Comparison of ENCODE assay signal across 7 mouse cellular contexts in genomic region chr13:73263128-73263971, GRCm38 (mm10). TPM values are rescaled to one million over a fixed set of nuclear protein-coding genes. Genes with fewer than 3 reads are reported as not detected.
A peak's percentile ranks its signal among the peaks of the same experiment; 100 is the strongest.
DNase-seq lines count a peak whose midpoint lies in the region; ATAC-seq and TF ChIP-seq lines count a peak whose summit lies in the region.

No protein-coding gene starts in this region.

- H3K9ac ChIP-seq in embryonic facial prominence, embryonic 15.5 days, result 0 out of 2 replicates have a peak overlapping the region, but pooled peaks have one; percentile 4
- H3K9ac ChIP-seq in intestine, embryonic 16.5 days (ENCODE audit: low read depth, low read length), result no peak overlapping the region
- H3K9ac ChIP-seq in midbrain, embryonic 11.5 days (ENCODE audit: low read length), result no peak overlapping the region

- peak overlapping the region; percentile 71 for H3K4me2 ChIP-seq in embryonic facial prominence, embryonic 15.5 days (replicated peaks)
- H3K4me2 ChIP-seq in intestine, embryonic 16.5 days (ENCODE audit: low read depth, low read length), result no peak overlapping the region
- H3K4me2 ChIP-seq in midbrain, embryonic 11.5 days, result peak overlapping the region; percentile 31

- DNase-seq in brain, embryonic 14.5 days (ENCODE audit: low read depth), result peak; percentile 16
- peak; percentile 98 for DNase-seq in midbrain, embryonic 11.5 days (ENCODE audit: low spot score, missing footprints)
- no peak for DNase-seq in left cerebral cortex, adult 18-20 months (ENCODE audit: low spot score in 2 of 2)
- DNase-seq in right cerebral cortex, postnatal 4 days, result no peak
- DNase-seq in left cerebral cortex, postnatal 36 days (ENCODE audit: low spot score in 2 of 2), result no peak

- no peak for TF ChIP-seq CTCF in brain, embryonic 14.5 days (IDR thresholded peaks at IDR 0.05; ENCODE audit: borderline replicate concordance, extremely low read depth, insufficient read depth, insufficient read length)

- intact Hi-C loops in left cerebral cortex, postnatal 36 days (cut with DNase I), result loop anchor here (5.0 kb wide), 2 partner anchors 636 to 1301 kb away; partner anchors contain the start of genes Irx1 and Irx2

- H3K9me3 ChIP-seq in embryonic facial prominence, embryonic 15.5 days (replicated peaks), result no peaks in the 10 kb centered on the region
- no peaks in the 10 kb centered on the region for H3K9me3 ChIP-seq in intestine, embryonic 16.5 days (ENCODE audit: control insufficient read depth, low read length)
- H3K9me3 ChIP-seq in midbrain, embryonic 11.5 days (ENCODE audit: control insufficient read depth, low read length), result no peaks in the 10 kb centered on the region

- H3K4me1 ChIP-seq in embryonic facial prominence, embryonic 15.5 days, result peaks cover 37% of the 10 kb centered on the region
- H3K4me1 ChIP-seq in intestine, embryonic 16.5 days (ENCODE audit: control insufficient read depth, insufficient read depth, low read length), result peaks cover 5% of the 10 kb centered on the region; the same call in 1 of the 2 replicates
- H3K4me1 ChIP-seq in midbrain, embryonic 11.5 days (ENCODE audit: control insufficient read depth, insufficient read depth, low read length), result peaks cover 25% of the 10 kb centered on the region

- H3K4me3 ChIP-seq in embryonic facial prominence, embryonic 15.5 days (replicated peaks), result peak overlapping the region; percentile 49
- peak overlapping the region; percentile 9 for H3K4me3 ChIP-seq in intestine, embryonic 16.5 days (ENCODE audit: low read length)
- H3K4me3 ChIP-seq in midbrain, embryonic 11.5 days (ENCODE audit: low read depth, low read length), result peak overlapping the region; percentile 17

- TF ChIP-seq POLR2A in brain, embryonic 14.5 days (IDR thresholded peaks at IDR 0.05; ENCODE audit: borderline replicate concordance, extremely low read depth, insufficient read depth, insufficient read length, poor library complexity, severe bottlenecking), result no peak

- WGBS in embryonic facial prominence, embryonic 15.5 days, result 6% methylated on average over 40 of the region's 40 CpGs
- WGBS in intestine, embryonic 16.5 days, result 3% methylated on average over 40 of the region's 40 CpGs
- under 1% methylated on average over 40 of the region's 40 CpGs for WGBS in midbrain, embryonic 11.5 days

- ATAC-seq in embryonic facial prominence, embryonic 15.5 days (ENCODE audit: insufficient number of reproducible peaks, low FRiP score, low TSS enrichment, low read depth), result no peak
- no peak for ATAC-seq in intestine, embryonic 16.5 days
- peak; percentile 13; the same call in 1 of the 2 replicates for ATAC-seq in midbrain, embryonic 11.5 days (ENCODE audit: low FRiP score)

- H3K27ac ChIP-seq in embryonic facial prominence, embryonic 15.5 days (replicated peaks), result 0 out of 2 replicates have a peak overlapping the region, but pooled peaks have one; percentile 17
- H3K27ac ChIP-seq in intestine, embryonic 16.5 days (ENCODE audit: low read length), result no peak overlapping the region
- H3K27ac ChIP-seq in midbrain, embryonic 11.5 days (ENCODE audit: low read depth, low read length), result no peak overlapping the region

- H3K27me3 ChIP-seq in embryonic facial prominence, embryonic 15.5 days, result peaks cover 97% of the 10 kb centered on the region
- peaks cover 93% of the 10 kb centered on the region for H3K27me3 ChIP-seq in intestine, embryonic 16.5 days (replicated peaks; ENCODE audit: control insufficient read depth, insufficient read depth, low read length)
- peaks cover 100% of the 10 kb centered on the region for H3K27me3 ChIP-seq in midbrain, embryonic 11.5 days (ENCODE audit: control insufficient read depth, insufficient read depth, low read length)

- H3K36me3 ChIP-seq in embryonic facial prominence, embryonic 15.5 days, result no peaks in the 10 kb centered on the region
- H3K36me3 ChIP-seq in intestine, embryonic 16.5 days (ENCODE audit: control insufficient read depth, insufficient read depth, low read length), result no peaks in the 10 kb centered on the region
- no peaks in the 10 kb centered on the region for H3K36me3 ChIP-seq in midbrain, embryonic 11.5 days (ENCODE audit: control insufficient read depth, insufficient read depth, low read length)

RNA-seq across cellular contexts. Expression of gene Irx4, which starts 3.1 kb away (rescaled TPM):
- 0.90 and 4.7 TPM in 2 replicates for polyA plus RNA-seq in brain, embryonic 14.5 days (2012; rRNA removed)
- 17.5 and 19.3 TPM in 2 replicates for polyA plus RNA-seq in embryonic facial prominence, embryonic 15.5 days (2015; fragmentation: Nextera tagmentation; extraction: Ambion mirVana)
- 0.42 and 0.44 TPM in 2 replicates for polyA plus RNA-seq in intestine, embryonic 16.5 days (2015; fragmentation: Nextera tagmentation; extraction: Ambion mirVana)
- 0.41 and 0.87 TPM in 2 replicates for polyA plus RNA-seq in midbrain, embryonic 11.5 days (2014; fragmentation: Nextera tagmentation; extraction: Ambion mirVana)
- not detected for total RNA-seq in left cerebral cortex, adult 18-20 months (2021)
- total RNA-seq in left cerebral cortex, postnatal 36 days (2021), result not detected

Comparison
In these comparisons a context has a peak if more than half of its experiments do, and no peak if none do; other contexts are left out.
1. DNase-seq: peak in brain, embryonic 14.5 days (single experiment) and midbrain, embryonic 11.5 days (single experiment); none in left cerebral cortex, adult 18-20 months (0 of 2), right cerebral cortex, postnatal 4 days (single experiment) and left cerebral cortex, postnatal 36 days (0 of 2).
2. Peak in every context shown above with its lines, with median percentiles within 50 percentile points of each other: H3K4me3 ChIP-seq.